Mouse (Mus musculus): ENCODE data around the gene Immp2l. TPM values are rescaled to one million over a fixed set of nuclear protein-coding genes. Genes with fewer than 3 reads are reported as not detected.

Immp2l gene
- polyA plus RNA-seq, 1 experiment from 2014 or later: 10.7 TPM

- no peak overlapping the region for H3K4me3 ChIP-seq
- no peaks in the 10 kb centered on the region for H3K27me3 ChIP-seq (replicated peaks; ENCODE audit: low read depth, poor library complexity, severe bottlenecking)
- H3K4me1 ChIP-seq: peaks cover 5% of the 10 kb centered on the region; the same call in 1 of the 2 replicates
- WGBS: 23% methylated on average over 5 of the region's 5 CpGs
- no peak overlapping the region for H3K27ac ChIP-seq (replicated peaks)
- H3K36me3 ChIP-seq (replicated peaks): no peaks in the 10 kb centered on the region
- DNase-seq (ENCODE audit: low spot score): peak; percentile 10
- no peaks in the 10 kb centered on the region for H3K9me3 ChIP-seq
These were observed 623.2 kb downstream of the Immp2l start for GRCm38 (mm10) chr12:41646956-41647575.

GRCm38 (mm10) chr12:41647675-41648074, 623.8 kb downstream of the Immp2l start:
- Histone ChIP-seq H3K36me3 (replicated peaks) (no peaks in the 10 kb centered on the region), H3K9me3 (no peaks in the 10 kb centered on the region), H3K27ac (replicated peaks) (no peak overlapping the region), H3K27me3 (replicated peaks; ENCODE audit: low read depth, poor library complexity, severe bottlenecking) (no peaks in the 10 kb centered on the region), H3K4me1 (peaks cover 5% of the 10 kb centered on the region; the same call in 1 of the 2 replicates), H3K4me3 (no peak overlapping the region)
- no peak for DNase-seq (ENCODE audit: low spot score)
- WGBS: 85% methylated on average over 2 of the region's 2 CpGs

- Histone ChIP-seq H3K9me3 (no peaks in the 10 kb centered on the region), H3K27me3 (replicated peaks; ENCODE audit: low read depth, poor library complexity, severe bottlenecking) (no peaks in the 10 kb centered on the region), H3K4me1 (peaks cover 5% of the 10 kb centered on the region; the same call in 1 of the 2 replicates), H3K27ac (replicated peaks) (no peak overlapping the region), H3K36me3 (replicated peaks) (no peaks in the 10 kb centered on the region), H3K4me3 (no peak overlapping the region)
- WGBS: 71% methylated on average over 8 of the region's 8 CpGs
- DNase-seq (ENCODE audit: low spot score): no peak
These were observed 626.1 kb downstream of the Immp2l start for GRCm38 (mm10) chr12:41649826-41650541.

GRCm38 (mm10) chr12:41668280-41668679, 644.4 kb downstream of the Immp2l start:
- no peak overlapping the region for H3K4me3 ChIP-seq
- no peak overlapping the region for H3K27ac ChIP-seq (replicated peaks)
- H3K36me3 ChIP-seq (replicated peaks): no peaks in the 10 kb centered on the region
- H3K27me3 ChIP-seq (replicated peaks; ENCODE audit: low read depth, poor library complexity, severe bottlenecking): no peaks in the 10 kb centered on the region
- WGBS: 79% methylated on average over 3 of the region's 3 CpGs
- DNase-seq (ENCODE audit: low spot score): no peak
- no peaks in the 10 kb centered on the region for H3K9me3 ChIP-seq
- H3K4me1 ChIP-seq: no peaks in the 10 kb centered on the region

GRCm38 (mm10) chr12:41669481-41669880, 645.6 kb downstream of the Immp2l start:
- no peak for DNase-seq (ENCODE audit: low spot score)
- no peaks in the 10 kb centered on the region for H3K27me3 ChIP-seq (replicated peaks; ENCODE audit: low read depth, poor library complexity, severe bottlenecking)
- no peaks in the 10 kb centered on the region for H3K36me3 ChIP-seq (replicated peaks)
- no peaks in the 10 kb centered on the region for H3K4me1 ChIP-seq
- H3K4me3 ChIP-seq: no peak overlapping the region
- no peaks in the 10 kb centered on the region for H3K9me3 ChIP-seq
- WGBS: 92% methylated on average over 1 of the region's 1 CpGs
- H3K27ac ChIP-seq (replicated peaks): no peak overlapping the region

GRCm38 (mm10) chr12:41674861-41675260, 651.0 kb downstream of the Immp2l start:
- H3K4me1 ChIP-seq: no peaks in the 10 kb centered on the region
- no peaks in the 10 kb centered on the region for H3K27me3 ChIP-seq (replicated peaks; ENCODE audit: low read depth, poor library complexity, severe bottlenecking)
- no peak overlapping the region for H3K27ac ChIP-seq (replicated peaks)
- no peaks in the 10 kb centered on the region for H3K9me3 ChIP-seq
- 79% methylated on average over 2 of the region's 2 CpGs for WGBS
- no peak overlapping the region for H3K4me3 ChIP-seq
- no peak for DNase-seq (ENCODE audit: low spot score)
- H3K36me3 ChIP-seq (replicated peaks): no peaks in the 10 kb centered on the region

- no peaks in the 10 kb centered on the region for H3K9me3 ChIP-seq
- no peaks in the 10 kb centered on the region for H3K4me1 ChIP-seq
- H3K27ac ChIP-seq (replicated peaks): no peak overlapping the region
- DNase-seq (ENCODE audit: low spot score): no peak
- no peaks in the 10 kb centered on the region for H3K36me3 ChIP-seq (replicated peaks)
- no peak overlapping the region for H3K4me3 ChIP-seq
- H3K27me3 ChIP-seq (replicated peaks; ENCODE audit: low read depth, poor library complexity, severe bottlenecking): no peaks in the 10 kb centered on the region
- WGBS: 89% methylated on average over 1 of the region's 1 CpGs
These were observed 656.3 kb downstream of the Immp2l start for GRCm38 (mm10) chr12:41680141-41680540.

GRCm38 (mm10) chr12:41682141-41682540, 658.3 kb downstream of the Immp2l start:
- Histone ChIP-seq H3K9me3 (no peaks in the 10 kb centered on the region), H3K27me3 (replicated peaks; ENCODE audit: low read depth, poor library complexity, severe bottlenecking) (no peaks in the 10 kb centered on the region), H3K4me3 (no peak overlapping the region), H3K36me3 (replicated peaks) (no peaks in the 10 kb centered on the region), H3K27ac (replicated peaks) (no peak overlapping the region), H3K4me1 (no peaks in the 10 kb centered on the region)
- no peak for DNase-seq (ENCODE audit: low spot score)
- WGBS: 66% methylated on average over 1 of the region's 1 CpGs

- Histone ChIP-seq H3K36me3 (replicated peaks) (no peaks in the 10 kb centered on the region), H3K4me3 (no peak overlapping the region), H3K27me3 (replicated peaks; ENCODE audit: low read depth, poor library complexity, severe bottlenecking) (no peaks in the 10 kb centered on the region), H3K4me1 (no peaks in the 10 kb centered on the region), H3K9me3 (no peaks in the 10 kb centered on the region), H3K27ac (replicated peaks) (no peak overlapping the region)
- DNase-seq (ENCODE audit: low spot score): no peak
- 88% methylated on average over 3 of the region's 3 CpGs for WGBS
These were observed 665.9 kb downstream of the Immp2l start for GRCm38 (mm10) chr12:41689809-41690208.

- Histone ChIP-seq H3K4me1 (no peaks in the 10 kb centered on the region), H3K9me3 (no peaks in the 10 kb centered on the region), H3K27ac (replicated peaks) (no peak overlapping the region), H3K4me3 (no peak overlapping the region), H3K36me3 (replicated peaks) (no peaks in the 10 kb centered on the region), H3K27me3 (replicated peaks; ENCODE audit: low read depth, poor library complexity, severe bottlenecking) (no peaks in the 10 kb centered on the region)
- DNase-seq (ENCODE audit: low spot score): no peak
- 93% methylated on average over 2 of the region's 2 CpGs for WGBS
These were observed 686.7 kb downstream of the Immp2l start for GRCm38 (mm10) chr12:41710608-41711007.

GRCm38 (mm10) chr12:41716946-41717345, 693.1 kb downstream of the Immp2l start:
- no peaks in the 10 kb centered on the region for H3K27me3 ChIP-seq (replicated peaks; ENCODE audit: low read depth, poor library complexity, severe bottlenecking)
- no peaks in the 10 kb centered on the region for H3K4me1 ChIP-seq
- no peak overlapping the region for H3K4me3 ChIP-seq
- DNase-seq (ENCODE audit: low spot score): no peak
- no peak overlapping the region for H3K27ac ChIP-seq (replicated peaks)
- H3K9me3 ChIP-seq: peaks cover 9% of the 10 kb centered on the region; the same call in 1 of the 2 replicates
- H3K36me3 ChIP-seq (replicated peaks): no peaks in the 10 kb centered on the region
- WGBS: 33% methylated on average over 1 of the region's 1 CpGs

- 90% methylated on average over 2 of the region's 2 CpGs for WGBS
- no peaks in the 10 kb centered on the region for H3K9me3 ChIP-seq
- no peaks in the 10 kb centered on the region for H3K4me1 ChIP-seq
- no peak for DNase-seq (ENCODE audit: low spot score)
- H3K36me3 ChIP-seq (replicated peaks): no peaks in the 10 kb centered on the region
- no peak overlapping the region for H3K27ac ChIP-seq (replicated peaks)
- H3K27me3 ChIP-seq (replicated peaks; ENCODE audit: low read depth, poor library complexity, severe bottlenecking): no peaks in the 10 kb centered on the region
- no peak overlapping the region for H3K4me3 ChIP-seq
These were observed 700.7 kb downstream of the Immp2l start for GRCm38 (mm10) chr12:41724585-41724984.

- Histone ChIP-seq H3K4me1 (no peaks in the 10 kb centered on the region), H3K27me3 (replicated peaks; ENCODE audit: low read depth, poor library complexity, severe bottlenecking) (no peaks in the 10 kb centered on the region), H3K36me3 (replicated peaks) (no peaks in the 10 kb centered on the region), H3K4me3 (no peak overlapping the region), H3K9me3 (no peaks in the 10 kb centered on the region), H3K27ac (replicated peaks) (no peak overlapping the region)
- WGBS: 80% methylated on average over 1 of the region's 1 CpGs
- no peak for DNase-seq (ENCODE audit: low spot score)
These were observed 702.8 kb downstream of the Immp2l start for GRCm38 (mm10) chr12:41726720-41727119.

Data from embryonic facial prominence, embryonic 10.5 days (tissue).